Mouse (Mus musculus) bone marrow, adult 2 months (tissue): ENCODE measurements around the gene Mcam. TPM values are rescaled to one million over a fixed set of nuclear protein-coding genes. Genes with fewer than 3 reads are reported as not detected.

ENCODE experiments used
- H3K27ac ChIP-seq: fragments of 200-500 bp; 2 replicates; pipeline ENCODE4 v1.5.1; 2012; ENCODE audit warnings: low read depth, mild to moderate bottlenecking, control low read depth, inconsistent platforms, low read length; ENCODE audit not compliant: control insufficient read depth, poor library complexity, insufficient read depth
- H3K4me1 ChIP-seq: fragments of 200-500 bp; 2 replicates; pipeline ENCODE4 v1.6.1; 2011; ENCODE audit warnings: low read length; ENCODE audit not compliant: control insufficient read depth, insufficient read depth
- H3K4me3 ChIP-seq: fragments of 200-500 bp; replicated peaks from 2 replicates; pipeline ENCODE3; 2011; ENCODE audit warnings: mild to moderate bottlenecking, low read depth, low read length, control low read depth; ENCODE audit not compliant: control insufficient read depth
- CTCF ChIP-seq: fragments of 200-500 bp; IDR thresholded peaks from 2 replicates; pipeline ENCODE4 v1.5.1; 2011; ENCODE audit warnings: low read length, control low read depth; ENCODE audit not compliant: control insufficient read depth, insufficient read depth
- POLR2A ChIP-seq: fragments of 200-500 bp; IDR thresholded peaks from 2 replicates; pipeline ENCODE4 v1.6.1; 2011; ENCODE audit warnings: low read depth, mild to moderate bottlenecking, control low read depth, low read length, borderline replicate concordance; ENCODE audit not compliant: control insufficient read depth
- WGBS: fragments of 180-500 bp; shearing (Covaris S2); methylation state at CpG from one replicate; pipeline ENCODE4 v1.1.7; 2018; 5-methylcytosine and 5-hydroxymethylcytosine counted together
- polyA plus RNA-seq: library from polyadenylated mRNA; stranded (reverse); fragments of >200 nt; gene quantifications from 2 replicates; pipeline ENCODE4 v1.2.4, GENCODE M21; 2011; ENCODE audit warnings: low replicate concordance; ENCODE audit not compliant: missing spikeins, insufficient read depth, insufficient read length

Mcam gene
- polyA plus RNA-seq, 1 experiment = 6.3 TPM

- no peak overlapping the region for H3K4me3 ChIP-seq
- peak overlapping the region; percentile 62; the same call in 1 of the 2 replicates for H3K27ac ChIP-seq
- H3K4me1 ChIP-seq = no peaks in the 10 kb centered on the region; the same call in 1 of the 2 replicates
- WGBS = 55% methylated on average over 3 of the region's 3 CpGs
- no peak for TF ChIP-seq POLR2A
- TF ChIP-seq CTCF = no peak
These were observed 6.9 kb upstream of the Mcam start for GRCm38 (mm10) chr9:44127351-44127801.

DNA sequence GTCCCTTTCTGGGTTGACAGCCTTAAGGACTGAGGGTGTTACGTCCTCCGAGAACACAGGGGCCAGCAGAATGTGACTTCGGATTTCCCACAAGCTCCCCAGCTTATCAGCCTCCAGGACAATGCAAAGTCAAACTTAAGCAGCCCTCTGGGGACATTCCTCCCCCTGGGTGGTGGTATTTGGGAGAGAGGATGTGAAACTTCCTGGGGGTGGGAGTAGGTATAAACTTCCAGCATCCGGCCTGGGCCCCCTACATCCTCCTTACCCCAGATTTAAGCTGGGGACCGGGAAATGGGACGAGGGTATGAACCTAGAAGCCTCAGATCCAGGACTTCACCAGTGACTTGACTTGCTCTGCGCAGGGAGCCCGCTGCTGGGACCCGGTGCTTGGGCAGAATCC, 4.6 kb upstream of the Mcam start:
- H3K4me3 ChIP-seq = peak overlapping the region; percentile 1
- H3K4me1 ChIP-seq = no peaks in the 10 kb centered on the region; the same call in 1 of the 2 replicates
- 16% methylated on average over 9 of the region's 9 CpGs for whole genome bisulfite sequencing
- H3K27ac ChIP-seq = peak overlapping the region; percentile 12; the same call in 1 of the 2 replicates
- TF ChIP-seq CTCF (no peak), POLR2A (no peak)

GRCm38 (mm10) chr9:44130034-44130433, 4.2 kb upstream of the Mcam start:
- Histone ChIP-seq H3K4me3 (peak overlapping the region; percentile 1), H3K27ac (peak overlapping the region; percentile 12; the same call in 1 of the 2 replicates), H3K4me1 (no peaks in the 10 kb centered on the region; the same call in 1 of the 2 replicates)
- TF ChIP-seq POLR2A (no peak), CTCF (no peak)
- under 1% methylated on average over 27 of the region's 27 CpGs for WGBS

DNA sequence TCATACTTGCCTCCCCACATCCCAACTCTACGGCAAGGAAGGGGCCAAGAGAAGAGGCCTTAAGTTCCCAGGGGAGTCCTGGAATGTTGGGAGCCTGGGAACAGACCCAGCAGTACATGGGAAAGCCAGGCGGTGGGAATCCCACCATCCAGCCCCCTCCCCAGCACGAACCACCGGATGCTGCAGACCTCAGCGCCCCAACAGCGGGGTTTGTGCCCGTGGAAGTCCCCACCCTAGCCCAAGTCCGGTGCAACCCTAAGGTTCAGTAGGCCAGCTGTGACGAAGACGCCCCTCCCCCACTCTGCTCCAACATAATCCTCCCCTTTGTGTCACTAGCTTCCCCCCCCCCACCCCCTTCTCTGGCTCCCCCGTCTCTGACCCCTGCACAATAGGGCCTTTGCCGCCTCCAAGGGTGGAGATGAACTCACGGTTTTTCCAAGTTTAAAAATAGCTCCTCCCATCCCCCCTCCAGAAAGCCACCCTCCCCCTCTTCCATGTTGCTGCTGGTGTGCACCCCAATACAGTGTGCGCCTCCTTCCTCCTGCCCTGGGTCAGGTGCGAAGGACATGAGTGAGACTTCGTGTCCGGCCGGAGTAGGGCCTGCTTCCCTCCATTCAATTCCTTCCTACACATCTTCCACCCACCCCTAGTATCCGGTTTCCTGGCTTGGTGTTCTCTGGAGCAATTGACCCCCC, 3.5 kb upstream of the Mcam start:
- WGBS = 25% methylated on average over 19 of the region's 19 CpGs
- H3K4me3 ChIP-seq = no peak overlapping the region
- no peak for TF ChIP-seq POLR2A
- no peak for TF ChIP-seq CTCF
- no peak overlapping the region for H3K27ac ChIP-seq
- no peaks in the 10 kb centered on the region; the same call in 1 of the 2 replicates for H3K4me1 ChIP-seq

- Histone ChIP-seq H3K27ac (no peak overlapping the region), H3K4me1 (no peaks in the 10 kb centered on the region; the same call in 1 of the 2 replicates), H3K4me3 (no peak overlapping the region)
- no peak for TF ChIP-seq CTCF
- no peak for TF ChIP-seq POLR2A
- 45% methylated on average over 7 of the region's 7 CpGs for WGBS
These were observed 3.0 kb upstream of the Mcam start for GRCm38 (mm10) chr9:44131276-44131590.

GRCm38 (mm10) chr9:44132200-44132599, 2.1 kb upstream of the Mcam start:
- Histone ChIP-seq H3K4me3 (no peak overlapping the region), H3K4me1 (no peaks in the 10 kb centered on the region; the same call in 1 of the 2 replicates), H3K27ac (no peak overlapping the region)
- WGBS = 70% methylated on average over 5 of the region's 5 CpGs
- no peak for TF ChIP-seq CTCF
- no peak for TF ChIP-seq POLR2A

GRCm38 (mm10) chr9:44133287-44133686, 982 bp upstream of the Mcam start:
- Histone ChIP-seq H3K4me3 (no peak overlapping the region), H3K27ac (no peak overlapping the region), H3K4me1 (peaks cover 1% of the 10 kb centered on the region; the same call in 1 of the 2 replicates)
- TF ChIP-seq POLR2A (no peak), CTCF (no peak)
- WGBS = 29% methylated on average over 2 of the region's 2 CpGs

DNA sequence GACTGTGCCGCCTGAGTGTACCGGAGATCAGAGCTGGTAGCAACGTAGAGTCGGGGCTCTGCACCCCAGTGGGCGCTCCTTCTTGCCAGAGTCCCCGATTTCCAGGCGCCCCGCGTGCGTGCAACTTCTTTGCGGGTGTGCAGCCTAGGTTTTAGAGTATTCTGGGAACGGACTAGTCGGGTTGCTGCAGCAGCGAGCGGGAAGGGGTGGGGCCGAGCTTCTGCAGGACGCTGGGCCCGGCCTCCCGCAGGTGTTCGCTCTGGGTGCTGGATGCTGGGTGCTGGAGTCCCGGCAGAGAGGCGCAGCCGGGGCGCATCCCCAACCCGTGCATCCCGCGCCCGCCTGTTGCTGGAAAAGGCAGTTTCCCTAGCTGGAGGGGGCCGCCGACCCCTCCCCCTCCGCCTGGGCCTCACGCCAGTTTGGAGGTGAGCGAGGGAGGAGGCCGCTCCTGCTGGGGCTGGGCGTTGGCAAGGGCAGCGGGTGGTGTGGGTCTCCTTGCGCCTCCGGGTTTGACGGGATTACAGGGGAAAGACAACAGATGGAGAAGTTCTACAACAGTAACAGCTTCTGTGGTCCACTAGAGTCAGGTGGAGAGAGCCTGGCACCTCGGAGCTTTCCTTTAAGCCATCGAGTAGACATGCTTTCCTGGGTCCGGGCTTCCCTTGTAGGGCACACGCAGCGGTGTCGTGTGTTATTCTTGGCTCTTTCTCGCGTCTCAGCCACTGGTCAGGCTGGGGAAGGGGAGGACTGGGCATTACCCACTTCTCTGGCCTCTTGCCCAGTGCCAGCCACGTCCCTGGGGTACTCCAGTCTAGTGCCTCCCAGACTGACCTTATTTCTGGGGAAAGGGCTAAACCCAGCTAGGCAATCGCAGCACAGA, 822 bp downstream of the Mcam start:
- H3K27ac ChIP-seq = no peak overlapping the region; the same call in 1 of the 2 replicates
- peak overlapping the region; percentile 10 for H3K4me3 ChIP-seq
- WGBS = 3% methylated on average over 49 of the region's 49 CpGs
- peaks cover 1% of the 10 kb centered on the region; the same call in 1 of the 2 replicates for H3K4me1 ChIP-seq
- no peak for TF ChIP-seq POLR2A
- no peak for TF ChIP-seq CTCF
